Mouse (Mus musculus) lung, embryonic 16.5 days (tissue): ENCODE measurements around the gene Klhdc10. TPM values are rescaled to one million over a fixed set of nuclear protein-coding genes. Genes with fewer than 3 reads are reported as not detected.

ENCODE experiments used
- ATAC-seq: fragments of 200-750 bp; cut with Nextera tagmentation; 2 replicates; pipeline ENCODE4 v1.8.0; 2017; ENCODE audit warnings: low read depth, mild to moderate bottlenecking, moderate library complexity
- H3K27ac ChIP-seq: fragments of 300-500 bp; sonication (generic); 2 replicates; pipeline ENCODE4 v1.5.1; 2014; ENCODE audit warnings: mild to moderate bottlenecking, control low read depth, low read length
- H3K27me3 ChIP-seq: fragments of 300-500 bp; sonication (generic); 2 replicates; pipeline ENCODE4 v1.6.1; 2014; ENCODE audit warnings: low read depth, low read length, mixed read lengths; ENCODE audit not compliant: control insufficient read depth, insufficient read depth
- H3K36me3 ChIP-seq: fragments of 300-500 bp; sonication (generic); 2 replicates; pipeline ENCODE4 v1.6.1; 2014; ENCODE audit warnings: low read length; ENCODE audit not compliant: control insufficient read depth, insufficient read depth
- H3K4me1 ChIP-seq: fragments of 300-500 bp; sonication (generic); replicated peaks from 2 replicates; pipeline ENCODE4 v1.6.1; 2014; ENCODE audit warnings: low read length, mixed read lengths; ENCODE audit not compliant: control insufficient read depth, insufficient read depth
- H3K4me2 ChIP-seq: fragments of 300-500 bp; sonication (generic); 2 replicates; pipeline ENCODE4 v1.6.1; 2014; ENCODE audit warnings: low read depth, low read length, control low read depth
- H3K4me3 ChIP-seq: fragments of 300-500 bp; sonication (generic); 2 replicates; pipeline ENCODE4 v1.5.1; 2014; ENCODE audit warnings: mild to moderate bottlenecking, low read length, control low read depth
- H3K9ac ChIP-seq: fragments of 300-500 bp; sonication (generic); 2 replicates; pipeline ENCODE4 v1.6.1; 2014; ENCODE audit warnings: low read length, control low read depth
- H3K9me3 ChIP-seq: fragments of 300-500 bp; sonication (generic); 2 replicates; pipeline ENCODE4 v1.6.1; 2016; ENCODE audit warnings: low read length; ENCODE audit not compliant: control insufficient read depth
- WGBS: fragments of 180-500 bp; shearing (Covaris S2); extraction: QIAGEN DNeasy Blood & Tissue Kit; methylation state at CpG from one replicate; pipeline ENCODE4 v1.1.7; 2014; 5-methylcytosine and 5-hydroxymethylcytosine counted together
- polyA plus RNA-seq: library from polyadenylated mRNA; unstranded; fragments of >200 nt; fragmentation: Nextera tagmentation; extraction: Ambion mirVana; gene quantifications from 2 replicates; pipeline ENCODE4 v1.2.1, GENCODE M21; 2015

Klhdc10 gene
- polyA plus RNA-seq: 19.3 and 22.6 TPM in 2 replicates

DNA sequence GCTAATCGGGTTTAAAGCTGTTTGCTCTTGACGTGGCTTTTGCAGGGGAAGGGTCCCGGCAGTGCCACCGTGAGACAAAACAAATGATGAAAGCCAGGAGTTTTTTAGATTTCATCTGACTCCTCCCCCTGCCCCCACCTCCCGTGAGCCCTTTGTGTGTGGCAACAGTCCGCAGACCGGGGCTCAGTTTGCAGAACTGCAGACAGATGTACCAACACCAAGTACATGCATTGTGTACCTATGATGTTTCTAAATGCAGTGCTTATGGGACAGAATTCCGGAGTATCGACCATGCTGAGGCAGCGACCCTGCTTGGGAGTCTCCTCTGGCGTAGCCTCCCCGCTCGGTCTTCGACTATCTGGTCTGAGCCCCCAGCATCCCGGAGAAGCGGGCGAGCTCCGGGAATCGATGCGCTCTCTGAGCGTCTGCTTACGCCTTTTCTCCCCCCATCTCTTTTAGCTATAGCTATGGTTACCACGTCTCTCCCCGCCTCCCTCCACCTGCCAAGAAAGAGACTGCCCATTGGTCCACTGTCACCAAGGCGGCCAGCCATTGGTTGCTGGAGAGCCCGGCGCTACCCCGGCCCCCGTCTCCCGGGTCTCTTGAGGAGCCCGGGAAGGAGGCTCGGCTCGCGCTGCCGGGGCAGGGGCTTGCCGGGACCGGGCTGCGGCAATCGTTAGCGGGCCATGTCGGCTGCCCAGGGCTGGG lies at the start of gene Klhdc10:
TSS of gene Klhdc10 (plus strand) at position 561 of the 708 bp plus-strand sequence.
- Histone ChIP-seq H3K4me2 (peak within 1 kb of the TSS; percentile 65), H3K36me3 (no peaks in the 10 kb centered on the region), H3K27ac (peak within 1 kb of the TSS; percentile 96), H3K9me3 (no peaks in the 10 kb centered on the region), H3K4me1 (no peaks in the 10 kb centered on the region; the same call in 1 of the 2 replicates), H3K4me3 (peak within 1 kb of the TSS; percentile 83), H3K27me3 (no peaks in the 10 kb centered on the region), H3K9ac (peak within 1 kb of the TSS; percentile 87)
- ATAC-seq: peak; percentile 100
- under 1% methylated on average over 41 of the region's 41 CpGs for WGBS

DNA sequence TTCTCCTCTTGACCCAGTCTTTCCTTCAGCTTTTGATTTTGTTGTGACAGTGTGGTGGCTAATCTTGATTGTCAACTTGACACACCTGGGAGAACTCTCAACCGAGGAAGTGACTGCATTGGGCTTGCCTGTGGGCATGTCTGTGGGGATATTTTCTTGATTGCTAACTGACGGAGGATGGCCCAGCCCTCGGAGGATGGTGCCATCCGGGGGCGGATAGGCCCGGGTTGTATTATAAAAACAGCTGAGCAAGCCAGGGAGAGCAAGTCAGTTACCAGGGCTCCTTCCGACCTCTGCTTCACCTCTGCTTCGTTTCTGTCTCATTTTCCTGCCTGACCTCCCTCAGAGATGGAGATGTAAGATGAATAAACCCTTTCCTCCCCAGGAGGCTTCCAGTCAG lies 48.9 kb upstream of the Klhdc10 start:
- H3K27ac ChIP-seq: no peak overlapping the region
- no peaks in the 10 kb centered on the region for H3K27me3 ChIP-seq
- ATAC-seq: no peak
- peaks cover 2% of the 10 kb centered on the region; the same call in 1 of the 2 replicates for H3K4me1 ChIP-seq
- no peak overlapping the region for H3K4me3 ChIP-seq
- 43% methylated on average over 8 of the region's 8 CpGs for WGBS
- no peaks in the 10 kb centered on the region for H3K36me3 ChIP-seq
- H3K9me3 ChIP-seq: no peaks in the 10 kb centered on the region
- no peak overlapping the region for H3K9ac ChIP-seq
- H3K4me2 ChIP-seq: no peak overlapping the region

DNA sequence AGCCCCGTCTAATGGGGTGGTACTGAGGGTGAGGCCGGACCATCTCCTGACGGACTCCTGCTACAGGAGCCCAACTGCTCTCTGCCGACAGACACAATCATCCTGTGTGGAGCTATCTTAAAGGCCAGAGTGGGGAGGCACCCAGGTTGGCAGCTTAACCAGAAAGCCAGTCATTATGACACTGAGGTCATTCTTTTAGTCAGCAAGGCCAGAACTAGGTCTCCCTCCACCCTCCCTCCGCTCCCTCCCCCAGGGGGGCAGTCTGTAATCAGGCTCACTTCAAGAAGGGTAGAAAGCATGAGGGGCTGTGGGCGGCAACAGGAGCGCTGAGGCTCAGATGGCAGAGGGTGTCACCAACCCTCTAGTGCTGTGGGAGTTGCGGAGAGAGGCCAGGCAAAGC lies 48.0 kb upstream of the Klhdc10 start:
- no peaks in the 10 kb centered on the region for H3K9me3 ChIP-seq
- H3K36me3 ChIP-seq: no peaks in the 10 kb centered on the region

DNA sequence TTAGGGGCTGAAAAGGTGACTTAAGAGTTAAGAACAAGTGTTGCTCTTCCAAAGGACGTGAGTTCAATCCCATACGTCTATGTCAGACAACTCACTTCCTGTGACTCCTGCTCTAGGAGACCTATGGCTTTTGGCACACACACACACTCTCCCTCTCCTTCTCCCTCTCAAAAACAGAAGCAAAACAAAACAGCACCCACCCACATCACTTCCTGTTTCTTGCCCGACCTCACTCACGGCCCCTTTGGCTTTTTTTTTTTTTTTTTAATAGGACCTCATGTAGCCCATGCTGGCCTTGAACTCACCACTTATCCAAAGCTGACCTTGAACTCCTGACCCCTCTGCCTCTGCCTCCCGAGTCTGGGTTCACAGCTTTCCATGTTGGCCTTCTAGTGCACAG lies 46.9 kb upstream of the Klhdc10 start:
- 22% methylated on average over 5 of the region's 5 CpGs for WGBS

More for the DNA sequence above, 48.0 kb upstream of the Klhdc10 start:
- Histone ChIP-seq H3K4me1 (peaks cover 2% of the 10 kb centered on the region; the same call in 1 of the 2 replicates), H3K27me3 (no peaks in the 10 kb centered on the region), H3K4me2 (no peak overlapping the region), H3K9ac (no peak overlapping the region), H3K27ac (no peak overlapping the region), H3K4me3 (no peak overlapping the region)
- no peak for ATAC-seq
- WGBS: 74% methylated on average over 8 of the region's 8 CpGs

GRCm38 (mm10) chr6:30355701-30356100 lies 46.0 kb upstream of the Klhdc10 start:
- ATAC-seq: no peak; the same call in 1 of the 2 replicates
- no peak overlapping the region for H3K9ac ChIP-seq
- no peaks in the 10 kb centered on the region for H3K27me3 ChIP-seq
- H3K9me3 ChIP-seq: no peaks in the 10 kb centered on the region
- no peak overlapping the region for H3K4me3 ChIP-seq
- no peak overlapping the region for H3K4me2 ChIP-seq
- H3K4me1 ChIP-seq: peaks cover 2% of the 10 kb centered on the region; the same call in 1 of the 2 replicates
- H3K36me3 ChIP-seq: no peaks in the 10 kb centered on the region
- 72% methylated on average over 8 of the region's 8 CpGs for WGBS
- no peak overlapping the region for H3K27ac ChIP-seq

More for the DNA sequence above, 46.9 kb upstream of the Klhdc10 start:
- Histone ChIP-seq H3K4me1 (peaks cover 2% of the 10 kb centered on the region; the same call in 1 of the 2 replicates), H3K36me3 (no peaks in the 10 kb centered on the region), H3K27ac (no peak overlapping the region), H3K4me2 (no peak overlapping the region), H3K4me3 (no peak overlapping the region), H3K9ac (no peak overlapping the region), H3K27me3 (no peaks in the 10 kb centered on the region), H3K9me3 (no peaks in the 10 kb centered on the region)
- no peak for ATAC-seq

DNA sequence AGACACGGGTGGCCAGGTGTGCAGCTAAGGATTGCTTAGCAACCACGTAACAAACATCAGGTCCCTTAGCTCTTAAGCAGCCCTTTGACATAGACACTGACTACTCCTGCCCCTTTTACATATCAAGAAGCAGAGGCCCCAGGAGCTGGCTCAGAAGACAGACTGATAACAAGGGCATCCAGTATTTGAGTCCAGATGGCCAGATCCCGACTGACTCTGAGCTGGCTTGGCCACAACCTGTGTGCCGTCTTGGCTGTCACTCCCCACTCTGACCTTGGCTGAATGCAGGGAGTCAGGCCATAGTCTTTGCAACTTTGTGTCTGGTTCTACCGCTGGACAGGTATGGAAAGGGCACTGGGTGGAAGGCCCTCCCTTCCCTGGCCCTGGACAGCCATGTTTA lies 45.5 kb upstream of the Klhdc10 start:
- H3K4me3 ChIP-seq: no peak overlapping the region
- ATAC-seq: no peak
- 78% methylated on average over 5 of the region's 5 CpGs for WGBS
- H3K9me3 ChIP-seq: no peaks in the 10 kb centered on the region
- H3K36me3 ChIP-seq: no peaks in the 10 kb centered on the region
- no peak overlapping the region for H3K27ac ChIP-seq
- no peak overlapping the region for H3K9ac ChIP-seq
- no peak overlapping the region for H3K4me2 ChIP-seq
- peaks cover 2% of the 10 kb centered on the region; the same call in 1 of the 2 replicates for H3K4me1 ChIP-seq
- no peaks in the 10 kb centered on the region for H3K27me3 ChIP-seq

GRCm38 (mm10) chr6:30356680-30357079 lies 45.0 kb upstream of the Klhdc10 start:
- no peak overlapping the region for H3K27ac ChIP-seq
- H3K36me3 ChIP-seq: no peaks in the 10 kb centered on the region
- no peaks in the 10 kb centered on the region for H3K27me3 ChIP-seq
- 88% methylated on average over 12 of the region's 12 CpGs for WGBS
- no peak overlapping the region for H3K4me3 ChIP-seq
- no peaks in the 10 kb centered on the region for H3K9me3 ChIP-seq
- peaks cover 2% of the 10 kb centered on the region; the same call in 1 of the 2 replicates for H3K4me1 ChIP-seq
- no peak for ATAC-seq
- H3K4me2 ChIP-seq: no peak overlapping the region
- H3K9ac ChIP-seq: no peak overlapping the region

DNA sequence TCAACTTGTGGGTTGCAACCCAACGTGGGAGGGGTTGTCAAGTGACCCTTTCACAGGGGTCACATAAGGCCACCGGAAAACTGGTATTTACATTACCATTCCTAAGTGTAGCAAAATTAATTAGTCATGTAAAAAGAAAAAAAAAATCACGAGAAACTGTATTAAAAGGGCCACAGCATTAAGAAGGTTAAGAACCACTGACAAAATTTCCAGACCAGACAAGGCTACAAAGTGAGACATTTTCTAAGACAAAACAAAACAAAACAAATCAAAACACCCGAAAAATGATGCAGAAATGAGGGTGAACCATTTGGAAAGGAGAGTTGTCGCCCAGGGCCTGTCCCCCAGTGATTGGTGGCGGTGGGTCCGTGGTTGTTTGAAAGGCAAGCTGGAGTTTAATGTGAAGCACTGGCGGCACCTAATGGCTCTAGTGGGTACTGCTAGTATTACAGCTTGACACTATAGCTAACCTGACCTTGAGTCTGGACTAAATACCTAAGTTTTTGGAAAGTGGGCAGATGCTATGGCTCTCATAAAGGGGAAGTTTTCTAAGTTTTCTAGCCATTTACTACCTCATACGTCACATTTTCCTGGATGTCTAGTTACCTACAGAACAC lies 44.0 kb upstream of the Klhdc10 start:
- ATAC-seq: peak; percentile 73; the same call in 1 of the 2 replicates
- no peaks in the 10 kb centered on the region for H3K27me3 ChIP-seq
- H3K4me1 ChIP-seq: peaks cover 2% of the 10 kb centered on the region; the same call in 1 of the 2 replicates
- no peak overlapping the region for H3K4me3 ChIP-seq
- H3K9me3 ChIP-seq: no peaks in the 10 kb centered on the region
- 12% methylated on average over 9 of the region's 9 CpGs for WGBS
- no peak overlapping the region for H3K27ac ChIP-seq
- H3K9ac ChIP-seq: no peak overlapping the region
- no peak overlapping the region for H3K4me2 ChIP-seq
- no peaks in the 10 kb centered on the region for H3K36me3 ChIP-seq

DNA sequence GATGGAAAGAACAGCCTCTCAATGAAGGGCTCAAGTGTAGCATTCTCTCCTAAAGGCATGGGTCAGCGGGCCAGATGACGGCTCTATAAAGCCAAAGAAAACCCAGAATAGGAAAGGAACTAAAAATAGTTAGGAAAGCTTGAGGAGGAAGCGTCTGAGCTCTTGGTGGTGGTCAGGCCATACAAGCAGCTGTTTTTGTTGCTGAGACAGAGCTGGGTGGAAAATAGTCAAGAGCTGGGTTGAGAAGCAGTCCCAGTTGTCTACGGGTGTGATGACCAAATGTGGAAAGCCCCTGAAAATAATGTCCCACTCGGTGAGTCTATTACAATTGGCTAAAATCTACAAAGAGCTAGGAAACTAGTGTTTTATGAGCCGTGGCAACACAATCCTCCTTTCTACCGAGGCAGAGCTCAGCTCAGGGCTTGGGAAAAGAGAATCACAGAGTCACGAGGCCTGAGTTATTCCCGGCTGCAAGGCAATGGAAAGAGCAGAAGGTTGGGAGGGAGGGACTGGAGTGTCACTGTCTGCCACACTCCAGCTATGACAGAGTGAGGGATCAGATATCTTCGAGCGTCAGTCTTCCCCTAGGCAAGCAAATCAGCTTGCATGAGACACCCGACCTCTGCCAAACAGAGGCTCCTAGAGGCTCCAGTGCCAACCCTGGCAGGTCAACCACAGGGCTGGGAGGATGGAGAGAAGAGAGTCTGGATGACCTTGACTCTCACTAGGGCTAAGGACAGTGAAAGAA lies 41.7 kb upstream of the Klhdc10 start:
- no peak overlapping the region for H3K27ac ChIP-seq
- H3K4me3 ChIP-seq: no peak overlapping the region
- 68% methylated on average over 12 of the region's 12 CpGs for WGBS
- H3K4me2 ChIP-seq: no peak overlapping the region
- no peaks in the 10 kb centered on the region; the same call in 1 of the 2 replicates for H3K36me3 ChIP-seq
- no peak for ATAC-seq
- H3K9ac ChIP-seq: no peak overlapping the region
- no peaks in the 10 kb centered on the region for H3K9me3 ChIP-seq
- no peaks in the 10 kb centered on the region for H3K27me3 ChIP-seq
- peaks cover 2% of the 10 kb centered on the region; the same call in 1 of the 2 replicates for H3K4me1 ChIP-seq
